Mouse (Mus musculus) lung, postnatal 0 days (tissue): ENCODE results near the gene Pcca. TPM values are rescaled to one million over a fixed set of nuclear protein-coding genes. Genes with fewer than 3 reads are reported as not detected.
A peak's percentile ranks its signal among the peaks of the same experiment; 100 is the strongest.

Source experiments
- ATAC-seq: fragments of 200-750 bp; cut with Nextera tagmentation; 2 replicates; pipeline ENCODE4 v1.8.0; 2017; ENCODE audit warnings: moderate library complexity
- DNase-seq: peaks from one replicate; pipeline ENCODE4 v3.0.0-alpha.2; 2016; ENCODE audit warnings: low spot score
- H3K27ac ChIP-seq: fragments of 300-500 bp; sonication (generic); 2 replicates; pipeline ENCODE4 v1.5.1; 2014; ENCODE audit warnings: antibody characterized with exemption, mild to moderate bottlenecking, low read length, mixed read lengths
- H3K27me3 ChIP-seq: fragments of 300-500 bp; sonication (generic); replicated peaks from 2 replicates; pipeline ENCODE4 v1.6.1; 2014; ENCODE audit warnings: low read length, mixed read lengths; ENCODE audit not compliant: insufficient read depth
- H3K36me3 ChIP-seq: fragments of 300-500 bp; sonication (generic); 2 replicates; pipeline ENCODE4 v1.6.1; 2014; ENCODE audit warnings: low read length, mixed read lengths; ENCODE audit not compliant: insufficient read depth
- H3K4me1 ChIP-seq: fragments of 300-500 bp; sonication (generic); 2 replicates; pipeline ENCODE4 v1.6.1; 2014; ENCODE audit warnings: antibody characterized with exemption, low read depth, low read length, mixed read lengths; ENCODE audit not compliant: insufficient read depth
- H3K4me2 ChIP-seq: fragments of 300-500 bp; sonication (generic); replicated peaks from 2 replicates; pipeline ENCODE4 v1.6.1; 2014; ENCODE audit warnings: low read depth, mild to moderate bottlenecking, low read length, moderate library complexity, mixed read lengths
- H3K4me3 ChIP-seq: fragments of 300-500 bp; sonication (generic); 2 replicates; pipeline ENCODE4 v1.5.1; 2014; ENCODE audit warnings: low read depth, low read length
- H3K9ac ChIP-seq: fragments of 300-500 bp; sonication (generic); replicated peaks from 2 replicates; pipeline ENCODE4 v1.6.1; 2014; ENCODE audit warnings: low read depth, mild to moderate bottlenecking
- H3K9me3 ChIP-seq: fragments of 300-500 bp; sonication (generic); 2 replicates; pipeline ENCODE4 v1.6.1; 2016; ENCODE audit warnings: low read length, mixed read lengths
- CTCF ChIP-seq: IDR thresholded peaks from 2 replicates; pipeline ENCODE4 v1.5.1; 2016; ENCODE audit warnings: antibody characterized with exemption, mild to moderate bottlenecking
- EP300 ChIP-seq: IDR thresholded peaks from 2 replicates; pipeline ENCODE4 v1.6.1; 2016; ENCODE audit warnings: antibody characterized with exemption, mild to moderate bottlenecking, control low read depth
- WGBS: fragments of 180-500 bp; shearing (Covaris S2); extraction: QIAGEN DNeasy Blood & Tissue Kit; methylation state at CpG from one replicate; pipeline ENCODE4 v1.1.7; 2014; 5-methylcytosine and 5-hydroxymethylcytosine counted together
- polyA plus RNA-seq: library from polyadenylated mRNA; unstranded; fragments of >200 nt; fragmentation: Nextera tagmentation; extraction: Ambion mirVana; gene quantifications from 2 replicates; pipeline ENCODE4 v1.2.1, GENCODE M21; 2015

The Pcca gene
- polyA plus RNA-seq, 1 experiment from 2014 or later: 10.4 TPM

- Histone ChIP-seq H3K36me3 (no peaks in the 10 kb centered on the region), H3K9ac (no peak overlapping the region), H3K9me3 (no peaks in the 10 kb centered on the region), H3K27me3 (no peaks in the 10 kb centered on the region), H3K4me2 (no peak overlapping the region), H3K4me3 (no peak overlapping the region), H3K4me1 (no peaks in the 10 kb centered on the region), H3K27ac (no peak overlapping the region)
- DNase-seq (no peak), ATAC-seq (no peak)
- TF ChIP-seq CTCF (no peak), EP300 (no peak)
Measured at GRCm38 (mm10) chr14:122736806-122737205, 202.7 kb downstream of the Pcca start.

- Histone ChIP-seq H3K4me1 (no peaks in the 10 kb centered on the region), H3K9me3 (no peaks in the 10 kb centered on the region), H3K4me3 (no peak overlapping the region), H3K4me2 (no peak overlapping the region), H3K36me3 (no peaks in the 10 kb centered on the region), H3K27me3 (no peaks in the 10 kb centered on the region), H3K9ac (no peak overlapping the region), H3K27ac (no peak overlapping the region)
- TF ChIP-seq CTCF: no peak
- TF ChIP-seq EP300: 0 out of 2 replicates have a peak, but pooled peaks have one; percentile 17
- peak; percentile 86 for ATAC-seq
- 51% methylated on average over 3 of the region's 3 CpGs for WGBS
- DNase-seq: peak; percentile 67
Measured at GRCm38 (mm10) chr14:122747860-122748842, 214.0 kb downstream of the Pcca start.

- Histone ChIP-seq H3K27ac (no peak overlapping the region), H3K4me2 (no peak overlapping the region), H3K4me3 (no peak overlapping the region), H3K4me1 (no peaks in the 10 kb centered on the region), H3K36me3 (no peaks in the 10 kb centered on the region), H3K9me3 (no peaks in the 10 kb centered on the region), H3K27me3 (no peaks in the 10 kb centered on the region), H3K9ac (no peak overlapping the region)
- no peak for DNase-seq
- TF ChIP-seq CTCF (peak; percentile 30; the same call in 1 of the 2 replicates), EP300 (no peak)
- 97% methylated on average over 1 of the region's 1 CpGs for WGBS
- no peak for ATAC-seq
Measured at GRCm38 (mm10) chr14:122751552-122751951, 217.4 kb downstream of the Pcca start.

- H3K36me3 ChIP-seq: no peaks in the 10 kb centered on the region
- H3K27ac ChIP-seq: no peak overlapping the region
- DNase-seq (no peak), ATAC-seq (no peak)
- H3K27me3 ChIP-seq: no peaks in the 10 kb centered on the region
- no peak overlapping the region for H3K4me3 ChIP-seq
- WGBS: 76% methylated on average over 2 of the region's 2 CpGs
- no peaks in the 10 kb centered on the region for H3K4me1 ChIP-seq
- H3K9me3 ChIP-seq: no peaks in the 10 kb centered on the region
- H3K4me2 ChIP-seq: no peak overlapping the region
- no peak overlapping the region for H3K9ac ChIP-seq
- TF ChIP-seq EP300: no peak
- TF ChIP-seq CTCF: no peak
Measured at GRCm38 (mm10) chr14:122753278-122753677, 219.2 kb downstream of the Pcca start.

GRCm38 (mm10) chr14:122754311-122754710 lies 220.2 kb downstream of the Pcca start:
- DNase-seq (no peak), ATAC-seq (no peak)
- H3K27me3 ChIP-seq: no peaks in the 10 kb centered on the region
- H3K36me3 ChIP-seq: no peaks in the 10 kb centered on the region
- no peak overlapping the region for H3K4me3 ChIP-seq
- H3K4me1 ChIP-seq: no peaks in the 10 kb centered on the region
- H3K9me3 ChIP-seq: no peaks in the 10 kb centered on the region
- no peak overlapping the region for H3K27ac ChIP-seq
- no peak overlapping the region for H3K4me2 ChIP-seq
- 96% methylated on average over 3 of the region's 3 CpGs for WGBS
- TF ChIP-seq CTCF: no peak
- no peak for TF ChIP-seq EP300
- H3K9ac ChIP-seq: no peak overlapping the region

GRCm38 (mm10) chr14:122755559-122755958 lies 221.4 kb downstream of the Pcca start:
- H3K9ac ChIP-seq: no peak overlapping the region
- no peaks in the 10 kb centered on the region for H3K9me3 ChIP-seq
- H3K4me2 ChIP-seq: no peak overlapping the region
- TF ChIP-seq CTCF (no peak), EP300 (no peak)
- ATAC-seq: peak; percentile 43; the same call in 1 of the 2 replicates
- DNase-seq: peak; percentile 27
- no peaks in the 10 kb centered on the region for H3K4me1 ChIP-seq
- no peak overlapping the region for H3K4me3 ChIP-seq
- H3K27me3 ChIP-seq: no peaks in the 10 kb centered on the region
- WGBS: 54% methylated on average over 13 of the region's 13 CpGs
- no peak overlapping the region for H3K27ac ChIP-seq
- no peaks in the 10 kb centered on the region for H3K36me3 ChIP-seq
